Mouse (Mus musculus): Measurements from ENCODE around the gene Ssbp2. TPM values are rescaled to one million over a fixed set of nuclear protein-coding genes. Genes with fewer than 3 reads are reported as not detected.
A peak's percentile ranks its signal among the peaks of the same experiment; 100 is the strongest.

Ssbp2 gene
- polyA plus RNA-seq, 1 experiment from 2014 or later: 21.6 TPM

DNA sequence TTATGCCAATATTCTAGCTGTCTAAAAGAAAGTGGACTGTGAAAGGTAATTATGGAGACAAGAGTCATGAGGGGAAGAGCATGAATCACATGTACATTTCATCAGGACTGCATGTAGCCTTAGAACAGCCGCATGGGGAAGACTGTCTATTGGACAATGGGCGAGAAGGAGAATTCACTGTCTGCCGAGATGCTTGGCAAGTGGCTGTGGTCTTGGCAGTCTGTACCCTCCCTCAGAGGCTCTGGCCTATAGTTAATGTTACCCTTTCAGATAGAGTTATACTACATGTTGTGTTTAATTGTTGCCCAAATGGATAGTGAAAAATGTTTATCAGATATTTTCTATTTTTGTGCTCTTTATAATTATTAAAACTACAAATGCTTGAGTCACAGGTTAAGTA, 156.0 kb downstream of the Ssbp2 start:
- H3K36me3 ChIP-seq (replicated peaks; ENCODE audit: insufficient read depth, low read length): no peaks in the 10 kb centered on the region
- H3K27ac ChIP-seq (ENCODE audit: low read depth): no peak overlapping the region
- H3K27me3 ChIP-seq (ENCODE audit: insufficient read depth, low read length): no peaks in the 10 kb centered on the region
- H3K9me3 ChIP-seq (ENCODE audit: low read length): no peaks in the 10 kb centered on the region
- H3K9ac ChIP-seq (replicated peaks): no peak overlapping the region
- DNase-seq: no peak
- WGBS (ENCODE audit: insufficient replicate concordance): 89% methylated on average over 3 of the region's 3 CpGs
- no peaks in the 10 kb centered on the region for H3K4me1 ChIP-seq (ENCODE audit: insufficient read depth)
- no peak overlapping the region for H3K4me2 ChIP-seq (ENCODE audit: low read depth, low read length)
- ATAC-seq: no peak
- TF ChIP-seq EP300 (IDR thresholded peaks at IDR 0.05; ENCODE audit: low read depth) (no peak), CTCF (IDR thresholded peaks at IDR 0.05; ENCODE audit: low read depth) (no peak)
- no peak overlapping the region for H3K4me3 ChIP-seq (ENCODE audit: low read depth, low read length)

DNA sequence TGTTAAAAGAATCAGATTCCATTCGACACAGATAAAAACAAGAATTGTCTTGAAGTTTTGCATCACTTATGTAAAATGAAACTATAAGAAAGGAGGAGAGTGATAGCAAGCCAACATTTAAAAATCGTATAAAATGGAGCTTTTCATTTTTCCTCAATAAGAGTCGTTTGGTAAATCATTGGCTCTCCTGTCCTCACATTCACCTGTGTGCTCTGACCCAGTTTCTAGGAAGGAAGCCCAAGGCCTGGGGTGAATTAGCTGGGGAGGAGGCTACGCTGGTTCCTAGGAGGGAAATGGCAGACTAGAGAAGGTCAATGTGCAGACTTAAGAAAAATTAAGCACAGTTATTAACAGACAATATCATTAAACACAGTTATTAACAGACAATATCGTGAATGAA, 156.8 kb downstream of the Ssbp2 start:
- H3K9ac ChIP-seq (replicated peaks): no peak overlapping the region
- no peak for TF ChIP-seq EP300 (IDR thresholded peaks at IDR 0.05; ENCODE audit: low read depth)
- no peak for TF ChIP-seq CTCF (IDR thresholded peaks at IDR 0.05; ENCODE audit: low read depth)
- no peak overlapping the region for H3K27ac ChIP-seq (ENCODE audit: low read depth)
- H3K4me3 ChIP-seq (ENCODE audit: low read depth, low read length): no peak overlapping the region
- H3K9me3 ChIP-seq (ENCODE audit: low read length): no peaks in the 10 kb centered on the region
- H3K27me3 ChIP-seq (ENCODE audit: insufficient read depth, low read length): no peaks in the 10 kb centered on the region
- DNase-seq (no peak), ATAC-seq (no peak)
- no peak overlapping the region for H3K4me2 ChIP-seq (ENCODE audit: low read depth, low read length)
- H3K4me1 ChIP-seq (ENCODE audit: insufficient read depth): no peaks in the 10 kb centered on the region
- H3K36me3 ChIP-seq (replicated peaks; ENCODE audit: insufficient read depth, low read length): no peaks in the 10 kb centered on the region
- WGBS (ENCODE audit: insufficient replicate concordance): 87% methylated on average over 5 of the region's 5 CpGs

DNA sequence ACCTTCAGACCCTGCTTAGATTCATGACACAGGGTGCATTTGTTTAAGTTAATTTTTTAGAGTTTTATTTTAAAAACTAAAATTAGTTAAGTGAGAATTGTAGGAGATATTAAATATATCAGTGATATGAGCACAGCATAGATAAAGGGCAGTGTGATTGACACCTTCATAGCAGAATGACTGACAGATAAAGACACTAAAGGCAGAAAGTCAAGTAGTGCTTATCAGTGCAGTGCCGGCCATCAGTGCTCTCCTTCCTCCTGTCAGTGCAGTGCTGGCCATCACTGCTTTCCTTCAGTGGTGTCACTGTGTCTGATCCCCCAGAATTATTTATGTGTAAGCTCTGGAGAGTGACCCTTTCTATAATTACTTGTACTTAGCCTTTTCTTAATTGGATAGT, 159.3 kb downstream of the Ssbp2 start:
- H3K4me1 ChIP-seq (ENCODE audit: insufficient read depth): no peaks in the 10 kb centered on the region
- no peak overlapping the region for H3K4me3 ChIP-seq (ENCODE audit: low read depth, low read length)
- H3K9ac ChIP-seq (replicated peaks): no peak overlapping the region
- H3K27ac ChIP-seq (ENCODE audit: low read depth): no peak overlapping the region
- no peaks in the 10 kb centered on the region for H3K27me3 ChIP-seq (ENCODE audit: insufficient read depth, low read length)
- no peaks in the 10 kb centered on the region for H3K9me3 ChIP-seq (ENCODE audit: low read length)
- TF ChIP-seq CTCF (IDR thresholded peaks at IDR 0.05; ENCODE audit: low read depth) (no peak), EP300 (IDR thresholded peaks at IDR 0.05; ENCODE audit: low read depth) (no peak)
- no peak overlapping the region for H3K4me2 ChIP-seq (ENCODE audit: low read depth, low read length)
- 28% methylated on average over 1 of the region's 1 CpGs for WGBS (ENCODE audit: insufficient replicate concordance)
- ATAC-seq: no peak
- H3K36me3 ChIP-seq (replicated peaks; ENCODE audit: insufficient read depth, low read length): no peaks in the 10 kb centered on the region
- no peak for DNase-seq

DNA sequence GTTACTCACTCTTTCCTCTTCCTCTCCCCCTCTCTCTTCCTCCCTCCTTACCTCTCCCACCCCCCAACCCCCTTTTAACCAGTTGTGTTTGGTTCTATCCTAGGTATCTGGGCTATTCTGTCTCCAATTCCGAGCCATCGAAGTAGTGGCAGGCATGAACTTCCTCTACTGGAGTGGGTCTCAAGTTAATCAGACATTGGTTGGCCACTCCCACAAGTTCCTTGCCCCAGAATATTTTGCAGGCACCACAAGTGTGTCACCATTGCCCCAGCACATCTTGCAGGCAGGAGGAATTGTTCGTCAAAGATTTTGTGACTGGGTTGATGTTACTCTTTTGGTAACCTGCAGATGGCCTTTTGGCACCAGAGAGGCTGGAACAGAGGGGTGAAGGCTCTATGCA, 160.5 kb downstream of the Ssbp2 start:
- Histone ChIP-seq H3K27me3 (ENCODE audit: insufficient read depth, low read length) (no peaks in the 10 kb centered on the region), H3K9ac (replicated peaks) (no peak overlapping the region), H3K9me3 (ENCODE audit: low read length) (no peaks in the 10 kb centered on the region), H3K27ac (ENCODE audit: low read depth) (no peak overlapping the region), H3K36me3 (replicated peaks; ENCODE audit: insufficient read depth, low read length) (no peaks in the 10 kb centered on the region), H3K4me3 (ENCODE audit: low read depth, low read length) (no peak overlapping the region), H3K4me1 (ENCODE audit: insufficient read depth) (no peaks in the 10 kb centered on the region), H3K4me2 (ENCODE audit: low read depth, low read length) (no peak overlapping the region)
- DNase-seq: no peak
- ATAC-seq: no peak
- no peak for TF ChIP-seq CTCF (IDR thresholded peaks at IDR 0.05; ENCODE audit: low read depth)
- TF ChIP-seq EP300 (IDR thresholded peaks at IDR 0.05; ENCODE audit: low read depth): no peak
- 80% methylated on average over 3 of the region's 3 CpGs for WGBS (ENCODE audit: insufficient replicate concordance)

DNA sequence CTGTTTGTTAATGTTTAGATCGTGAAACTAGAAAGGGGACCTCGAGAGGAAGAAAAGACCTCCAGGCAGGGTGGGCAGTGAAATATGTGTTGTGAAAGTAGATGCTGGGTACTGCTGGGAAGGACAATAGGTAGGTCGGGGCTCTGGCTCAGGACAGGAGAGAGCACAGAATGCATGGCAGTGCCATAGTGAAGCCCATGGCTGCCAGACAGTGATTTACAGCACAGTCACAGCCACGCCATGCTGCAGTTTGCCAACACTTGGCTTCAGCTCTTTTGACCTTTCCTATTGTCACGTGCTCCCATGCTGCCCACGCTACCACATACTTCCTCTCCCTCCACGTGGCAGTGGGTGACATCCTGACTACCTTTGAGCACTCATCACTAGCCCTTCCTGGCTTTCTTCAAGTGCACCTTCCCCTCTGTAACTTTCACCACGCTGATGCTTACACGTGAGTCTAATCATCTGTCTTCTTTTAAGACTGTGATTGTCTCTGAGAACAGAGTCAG, 171.3 kb downstream of the Ssbp2 start:
- Histone ChIP-seq H3K4me1 (ENCODE audit: insufficient read depth) (no peaks in the 10 kb centered on the region), H3K4me2 (ENCODE audit: low read depth, low read length) (no peak overlapping the region), H3K9ac (replicated peaks) (no peak overlapping the region), H3K9me3 (ENCODE audit: low read length) (no peaks in the 10 kb centered on the region), H3K36me3 (replicated peaks; ENCODE audit: insufficient read depth, low read length) (no peaks in the 10 kb centered on the region), H3K4me3 (ENCODE audit: low read depth, low read length) (no peak overlapping the region), H3K27me3 (ENCODE audit: insufficient read depth, low read length) (no peaks in the 10 kb centered on the region), H3K27ac (ENCODE audit: low read depth) (no peak overlapping the region)
- ATAC-seq: no peak
- DNase-seq: no peak
- WGBS (ENCODE audit: insufficient replicate concordance): 63% methylated on average over 9 of the region's 9 CpGs
- TF ChIP-seq CTCF (IDR thresholded peaks at IDR 0.05; ENCODE audit: low read depth) (no peak), EP300 (IDR thresholded peaks at IDR 0.05; ENCODE audit: low read depth) (no peak)

DNA sequence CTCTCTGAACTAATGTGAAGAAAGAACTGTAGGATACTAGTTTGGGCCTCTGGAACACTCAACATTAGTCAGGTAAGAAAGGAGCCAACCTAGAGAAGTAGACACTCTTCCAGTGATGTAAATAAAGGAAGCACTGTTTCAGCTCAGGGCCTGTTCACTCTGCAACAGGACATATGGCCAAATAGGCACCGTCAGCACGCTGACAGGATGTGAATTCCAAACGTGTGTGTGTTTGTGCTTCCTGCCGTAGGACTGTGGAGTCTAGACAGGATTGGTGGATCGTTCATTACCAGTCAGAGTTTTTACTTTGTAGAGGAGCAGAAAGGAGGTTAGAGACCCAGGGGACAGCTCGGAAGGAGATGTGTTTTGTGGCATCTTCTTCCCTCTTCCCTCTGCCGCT, 174.0 kb downstream of the Ssbp2 start:
- Histone ChIP-seq H3K27me3 (ENCODE audit: insufficient read depth, low read length) (no peaks in the 10 kb centered on the region), H3K4me2 (ENCODE audit: low read depth, low read length) (no peak overlapping the region), H3K27ac (ENCODE audit: low read depth) (no peak overlapping the region), H3K4me3 (ENCODE audit: low read depth, low read length) (no peak overlapping the region), H3K36me3 (replicated peaks; ENCODE audit: insufficient read depth, low read length) (no peaks in the 10 kb centered on the region), H3K9me3 (ENCODE audit: low read length) (no peaks in the 10 kb centered on the region), H3K4me1 (ENCODE audit: insufficient read depth) (no peaks in the 10 kb centered on the region), H3K9ac (replicated peaks) (no peak overlapping the region)
- TF ChIP-seq EP300 (IDR thresholded peaks at IDR 0.05; ENCODE audit: low read depth) (no peak), CTCF (IDR thresholded peaks at IDR 0.05; ENCODE audit: low read depth) (no peak)
- WGBS (ENCODE audit: insufficient replicate concordance): 61% methylated on average over 7 of the region's 7 CpGs
- DNase-seq (no peak), ATAC-seq (no peak)

DNA sequence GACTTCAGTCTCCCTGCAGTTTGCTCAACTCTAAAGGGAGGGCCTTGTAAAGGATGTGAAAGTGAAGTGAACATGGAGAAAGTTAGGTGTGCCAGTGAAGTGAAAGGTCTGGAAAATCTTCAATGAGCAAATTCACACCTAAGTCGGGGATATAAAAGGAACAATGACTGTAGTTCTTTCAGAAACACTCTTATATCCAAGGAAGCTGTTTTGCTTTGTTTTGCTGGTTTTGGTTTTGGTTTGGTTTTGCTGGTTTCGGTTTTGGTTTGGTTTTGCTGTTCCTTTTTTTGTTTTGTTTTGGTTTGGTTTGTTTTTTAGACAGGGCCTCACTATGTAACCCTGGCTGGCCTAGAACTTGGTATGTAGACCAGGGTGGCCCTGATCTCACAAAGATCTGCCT, 175.9 kb downstream of the Ssbp2 start:
- H3K27ac ChIP-seq (ENCODE audit: low read depth): peak overlapping the region; percentile 34; the same call in 1 of the 2 replicates
- no peak overlapping the region for H3K9ac ChIP-seq (replicated peaks)
- DNase-seq (no peak), ATAC-seq (no peak)
- no peaks in the 10 kb centered on the region for H3K4me1 ChIP-seq (ENCODE audit: insufficient read depth)
- H3K4me2 ChIP-seq (ENCODE audit: low read depth, low read length): peak overlapping the region; percentile 47
- H3K27me3 ChIP-seq (ENCODE audit: insufficient read depth, low read length): no peaks in the 10 kb centered on the region
- WGBS (ENCODE audit: insufficient replicate concordance): 60% methylated on average over 2 of the region's 2 CpGs
- TF ChIP-seq EP300 (IDR thresholded peaks at IDR 0.05; ENCODE audit: low read depth) (no peak), CTCF (IDR thresholded peaks at IDR 0.05; ENCODE audit: low read depth) (no peak)
- H3K9me3 ChIP-seq (ENCODE audit: low read length): no peaks in the 10 kb centered on the region
- H3K4me3 ChIP-seq (ENCODE audit: low read depth, low read length): no peak overlapping the region
- H3K36me3 ChIP-seq (replicated peaks; ENCODE audit: insufficient read depth, low read length): no peaks in the 10 kb centered on the region
